Mouse (Mus musculus) urinary bladder, postnatal 4 days (tissue): Measurements from ENCODE around the gene Olfr128.
"Not testable (repeated sequence)": the region's sequence is repeated elsewhere in the genome, so short reads cannot be mapped to it uniquely, and the experiment has no call there.

Experiments used
- DNase-seq, 2 experiments: peaks; one replicate each; pipeline ENCODE4 v3.0.0; 2021 to 2022; ENCODE audit warnings: low spot score in 2 of 2

Olfr128 gene

DNA sequence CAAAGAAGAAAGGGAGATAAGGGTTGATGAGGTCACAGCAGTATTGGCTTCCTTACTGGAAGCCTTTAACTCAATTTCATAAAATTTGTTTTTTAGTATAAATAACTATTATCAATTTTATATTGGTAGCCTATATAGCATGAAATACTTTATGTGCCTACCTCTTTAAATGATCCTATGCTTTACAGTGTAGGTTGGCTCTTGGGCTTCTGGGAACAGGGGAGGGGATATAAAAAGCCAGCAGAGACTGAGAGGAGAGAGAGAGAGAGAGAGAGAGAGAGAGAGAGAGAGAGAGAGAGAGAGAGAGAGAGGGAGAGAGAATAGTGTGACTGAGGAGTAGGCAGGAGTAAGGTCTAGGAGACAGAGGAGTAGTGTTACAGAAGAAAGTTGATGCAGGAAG is at the start of gene Olfr128:
Gene Olfr128 (plus strand): TSS at position 301 of the 400 bp plus-strand sequence.
- no peak for DNase-seq

DNA sequence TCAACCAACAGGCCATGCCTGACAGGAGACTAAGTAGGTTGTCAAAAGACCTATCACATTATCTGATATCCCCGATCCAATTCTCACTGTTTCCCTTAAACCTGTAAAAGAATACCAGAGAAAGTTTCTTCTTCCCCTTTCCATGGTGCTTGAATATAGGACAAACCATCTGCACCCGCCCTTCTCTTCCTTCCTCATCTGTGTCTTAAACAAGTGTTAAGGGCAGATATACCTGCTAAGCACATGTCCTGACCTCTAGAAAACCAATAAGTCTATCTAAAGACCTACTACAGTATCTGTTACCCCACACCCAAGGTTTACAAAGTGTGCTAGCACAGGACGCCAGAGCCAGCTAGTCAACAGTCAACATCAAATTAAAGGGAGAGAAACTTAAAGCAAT is 46.5 kb upstream of the Olfr128 start:
- DNase-seq, result no peak

DNA sequence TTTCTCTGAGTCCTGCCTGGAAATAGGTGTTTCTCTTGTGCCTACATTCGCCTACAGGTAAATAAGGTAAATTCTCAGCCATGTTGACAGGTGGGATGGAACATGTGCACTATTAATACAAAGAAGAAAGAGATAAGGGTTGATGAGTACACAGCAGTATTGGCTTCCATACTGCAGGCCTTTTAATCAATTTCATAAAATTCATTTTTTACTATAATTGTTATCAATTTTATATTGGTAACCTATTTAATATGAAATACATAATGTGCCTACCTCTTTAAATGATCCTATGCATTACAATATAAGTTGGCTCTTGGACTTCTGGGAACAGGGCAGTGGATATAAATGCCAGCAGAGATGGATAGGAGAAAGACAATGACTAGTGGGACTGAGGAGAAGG is 20.2 kb upstream of the Olfr128 start, which contains the start of gene Olfr127:
Gene Olfr127 (plus strand): TSS at position 301 of the 400 bp plus-strand sequence.
- no peak for DNase-seq

- not testable (repeated sequence) for DNase-seq
Measured at GRCm38 (mm10) chr17:37906821-37907220, 13.5 kb upstream of the Olfr128 start.

- no peak for DNase-seq
Measured at GRCm38 (mm10) chr17:37952979-37953378, 32.6 kb downstream of the Olfr128 start, which contains the start of gene Olfr761. Gene Olfr761 (minus strand): TSS chr17:37953079.

GRCm38 (mm10) chr17:37973591-37973990 is 53.2 kb downstream of the Olfr128 start:
- no peak for DNase-seq
